Mouse (Mus musculus) activated CD4-positive, CD25-positive, alpha-beta regulatory T cell, adult 4 months (primary cell): ENCODE data around the gene Ankdd1b. TPM values are rescaled to one million over a fixed set of nuclear protein-coding genes. Genes with fewer than 3 reads are reported as not detected.

Experiments used
- ATAC-seq: one replicate; pipeline ENCODE4 v1.8.0; 2017
- polyA plus RNA-seq, 2 experiments: library from polyadenylated mRNA; unstranded; fragments of 100-300 nt; shearing (Covaris generic); gene quantifications; one replicate each; pipeline ENCODE4 v1.2.1; 2017

Gene Ankdd1b
- not detected for polyA plus RNA-seq

GRCm38 (mm10) chr13:96470957-96471356 lies at the start of gene Ankdd1b:
Gene Ankdd1b (minus strand): TSS chr13:96471198.
- no peak for ATAC-seq

- no peak for ATAC-seq
These were observed 46.3 kb upstream of the Ankdd1b start for GRCm38 (mm10) chr13:96517335-96517734.

- no peak for ATAC-seq
These were observed 45.3 kb upstream of the Ankdd1b start for GRCm38 (mm10) chr13:96516249-96516648.

GRCm38 (mm10) chr13:96514154-96514942 lies 43.4 kb upstream of the Ankdd1b start:
- no peak for ATAC-seq

GRCm38 (mm10) chr13:96511893-96512292 lies 40.9 kb upstream of the Ankdd1b start:
- no peak for ATAC-seq

GRCm38 (mm10) chr13:96511262-96511661 lies 40.3 kb upstream of the Ankdd1b start:
- ATAC-seq = peak; percentile 19

- peak; percentile 94 for ATAC-seq
These were observed 39.6 kb upstream of the Ankdd1b start for GRCm38 (mm10) chr13:96510635-96511034.

GRCm38 (mm10) chr13:96507541-96507940 lies 36.5 kb upstream of the Ankdd1b start:
- ATAC-seq = no peak

GRCm38 (mm10) chr13:96506313-96506712 lies 35.3 kb upstream of the Ankdd1b start:
- ATAC-seq = no peak

GRCm38 (mm10) chr13:96505661-96506060 lies 34.7 kb upstream of the Ankdd1b start:
- no peak for ATAC-seq

GRCm38 (mm10) chr13:96499891-96500290 lies 28.9 kb upstream of the Ankdd1b start:
- no peak for ATAC-seq

GRCm38 (mm10) chr13:96496630-96497029 lies 25.6 kb upstream of the Ankdd1b start:
- no peak for ATAC-seq

- ATAC-seq = no peak
These were observed 19.4 kb upstream of the Ankdd1b start, which contains the start of gene Gm17622 for GRCm38 (mm10) chr13:96490433-96490832. Gene Gm17622 (plus strand): TSS chr13:96490733.

GRCm38 (mm10) chr13:96487968-96488367 lies 17.0 kb upstream of the Ankdd1b start:
- no peak for ATAC-seq

- peak; percentile 96 for ATAC-seq
These were observed 16.2 kb upstream of the Ankdd1b start for GRCm38 (mm10) chr13:96487230-96487629.

- no peak for ATAC-seq
These were observed 8.0 kb upstream of the Ankdd1b start for GRCm38 (mm10) chr13:96478991-96479390.

- no peak for ATAC-seq
These were observed 6.2 kb upstream of the Ankdd1b start for GRCm38 (mm10) chr13:96477226-96477625.

- ATAC-seq = no peak
These were observed 442 bp downstream of the Ankdd1b start for GRCm38 (mm10) chr13:96470556-96470955.

- ATAC-seq = no peak
These were observed 2.3 kb downstream of the Ankdd1b start for GRCm38 (mm10) chr13:96468678-96469077.

GRCm38 (mm10) chr13:96465315-96465714 lies 5.7 kb downstream of the Ankdd1b start:
- ATAC-seq = no peak

- no peak for ATAC-seq
These were observed 8.4 kb downstream of the Ankdd1b start for GRCm38 (mm10) chr13:96462644-96463043.

GRCm38 (mm10) chr13:96458606-96459005 lies 12.4 kb downstream of the Ankdd1b start:
- no peak for ATAC-seq

GRCm38 (mm10) chr13:96458018-96458417 lies 13.0 kb downstream of the Ankdd1b start:
- ATAC-seq = no peak

GRCm38 (mm10) chr13:96457566-96457965 lies 13.4 kb downstream of the Ankdd1b start:
- ATAC-seq = no peak

- ATAC-seq = no peak
These were observed 16.7 kb downstream of the Ankdd1b start for GRCm38 (mm10) chr13:96454288-96454687.
